Mouse (Mus musculus): Measurements from ENCODE around the gene Lhfpl3.

The Lhfpl3 gene

GRCm38 (mm10) chr5:23153210-23153609 lies 407.4 kb downstream of the Lhfpl3 start:
- DNase-seq (ENCODE audit: low spot score), result no peak

GRCm38 (mm10) chr5:23154439-23154838 lies 408.6 kb downstream of the Lhfpl3 start:
- DNase-seq (ENCODE audit: low spot score), result no peak

GRCm38 (mm10) chr5:23165947-23166350 lies 420.1 kb downstream of the Lhfpl3 start:
- DNase-seq (ENCODE audit: low spot score), result no peak

DNA sequence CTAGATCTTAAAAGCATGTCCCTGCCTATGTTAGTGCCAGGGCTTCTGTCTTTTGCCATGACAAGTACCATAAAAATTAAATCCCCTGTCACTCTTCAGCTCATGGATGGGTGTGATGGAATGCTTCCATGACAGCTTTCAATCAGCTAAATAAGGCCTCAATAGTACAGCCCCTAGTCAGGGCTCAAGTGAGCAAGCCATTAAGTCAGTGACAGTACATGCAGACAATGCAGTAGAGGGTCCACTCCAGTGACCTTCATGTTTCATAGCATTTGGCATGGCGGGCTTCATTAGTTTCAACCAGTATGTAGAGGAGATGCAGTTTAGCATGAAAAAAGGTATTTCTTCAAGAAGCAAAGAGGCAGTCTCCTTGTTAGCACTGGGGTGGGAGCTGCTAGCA lies 420.8 kb downstream of the Lhfpl3 start:
- no peak for DNase-seq (ENCODE audit: low spot score)

- no peak for DNase-seq (ENCODE audit: low spot score)
These were observed 443.8 kb downstream of the Lhfpl3 start for GRCm38 (mm10) chr5:23189633-23190032.

- no peak for DNase-seq (ENCODE audit: low spot score)
These were observed 451.0 kb downstream of the Lhfpl3 start for GRCm38 (mm10) chr5:23196879-23197278.

- DNase-seq (ENCODE audit: low spot score), result no peak
These were observed 467.2 kb downstream of the Lhfpl3 start for GRCm38 (mm10) chr5:23213086-23213485.

DNA sequence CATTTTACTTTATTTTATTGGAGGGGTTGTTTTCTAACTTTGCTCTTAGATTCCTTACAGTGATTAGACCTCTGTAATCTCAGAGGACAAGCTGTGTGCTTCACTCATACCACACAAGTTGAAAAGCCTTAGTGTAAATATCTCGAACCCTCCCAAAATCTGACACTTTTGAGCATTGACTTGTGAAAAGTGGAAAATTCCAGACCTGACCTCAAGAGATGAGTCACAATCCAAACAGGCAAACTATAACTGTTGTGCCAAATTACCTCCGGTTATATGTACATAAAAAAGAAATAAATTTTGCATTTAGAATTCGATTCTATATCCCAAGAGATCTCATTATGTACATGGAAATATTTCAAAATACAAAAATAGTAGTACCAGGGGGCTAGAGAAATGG lies 468.8 kb downstream of the Lhfpl3 start:
- DNase-seq (ENCODE audit: low spot score), result no peak

DNA sequence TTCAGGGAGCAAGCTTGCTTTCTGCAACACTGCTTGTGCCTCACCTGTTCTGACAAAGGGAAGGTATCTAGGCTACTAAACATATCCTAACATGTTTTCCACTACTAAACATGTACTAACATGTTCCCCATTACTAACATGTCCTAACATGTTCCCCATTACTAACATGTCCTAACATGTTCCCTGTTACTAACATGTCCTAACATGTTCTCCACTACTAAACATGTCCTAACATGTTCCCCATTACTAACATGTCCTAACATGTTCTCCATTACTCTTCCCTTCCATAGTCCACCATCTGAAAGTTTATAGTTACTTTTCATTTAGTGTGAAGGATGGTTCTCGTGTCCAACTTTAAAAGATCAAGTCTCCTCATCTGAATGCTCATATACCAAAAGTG lies 473.8 kb downstream of the Lhfpl3 start:
- DNase-seq (ENCODE audit: low spot score), result no peak

DNA sequence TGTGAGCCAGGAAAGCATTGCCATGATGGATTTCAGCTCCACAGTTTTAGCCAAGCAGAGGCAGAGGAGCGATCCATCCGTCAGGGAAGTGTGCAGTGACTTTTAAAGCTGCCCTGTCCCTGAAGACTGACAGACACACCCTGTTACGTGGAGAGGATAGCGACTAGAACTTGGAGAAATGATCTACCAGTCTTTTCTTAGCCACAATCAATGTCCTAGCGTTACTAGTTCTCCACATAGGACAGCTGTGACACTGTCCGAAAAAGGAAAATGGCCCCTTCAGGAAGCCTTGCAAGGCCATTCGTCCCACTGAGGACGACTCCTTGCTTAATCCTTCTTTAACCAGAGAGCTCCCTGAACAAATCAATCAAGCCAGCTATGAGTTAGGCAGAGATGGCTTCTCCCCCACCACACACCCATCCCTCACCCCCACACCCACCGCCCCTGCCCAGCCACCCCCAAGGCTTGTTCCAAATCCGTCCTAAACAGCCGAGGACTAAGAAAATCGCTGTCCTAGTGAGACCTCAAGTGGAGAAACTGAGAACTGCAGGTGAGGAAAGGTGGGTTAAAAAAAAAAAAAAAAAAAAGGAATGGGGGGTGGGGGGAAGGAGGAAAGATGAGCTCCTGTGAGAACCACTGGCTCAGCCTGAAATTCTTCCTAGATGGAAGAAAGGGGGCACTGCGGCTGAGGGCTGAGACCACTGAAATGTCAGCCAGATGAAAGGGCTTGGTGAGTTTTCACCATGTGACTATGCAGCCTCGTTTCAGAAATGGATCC lies 479.1 kb downstream of the Lhfpl3 start:
- DNase-seq (ENCODE audit: low spot score), result no peak

DNA sequence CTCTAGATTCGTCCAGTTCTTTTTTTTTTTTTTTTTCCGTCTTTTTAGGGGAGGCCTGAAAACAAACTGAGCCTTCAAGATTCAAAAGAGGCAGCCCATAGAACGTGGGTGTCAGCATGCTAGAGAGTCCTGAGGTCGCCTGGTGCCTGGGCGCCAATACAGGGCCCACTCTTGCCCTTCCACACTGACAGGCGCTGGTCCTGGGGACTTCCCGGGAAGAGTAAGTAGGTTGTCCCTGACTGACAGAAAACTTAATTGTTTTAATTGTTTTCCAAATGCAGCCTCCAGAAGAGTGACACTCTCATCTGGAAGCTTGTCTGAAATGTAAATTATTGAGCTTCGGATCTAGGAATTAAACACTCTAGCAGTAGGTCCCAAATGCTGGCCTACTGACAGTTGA lies 479.8 kb downstream of the Lhfpl3 start:
- DNase-seq (ENCODE audit: low spot score), result no peak

DNA sequence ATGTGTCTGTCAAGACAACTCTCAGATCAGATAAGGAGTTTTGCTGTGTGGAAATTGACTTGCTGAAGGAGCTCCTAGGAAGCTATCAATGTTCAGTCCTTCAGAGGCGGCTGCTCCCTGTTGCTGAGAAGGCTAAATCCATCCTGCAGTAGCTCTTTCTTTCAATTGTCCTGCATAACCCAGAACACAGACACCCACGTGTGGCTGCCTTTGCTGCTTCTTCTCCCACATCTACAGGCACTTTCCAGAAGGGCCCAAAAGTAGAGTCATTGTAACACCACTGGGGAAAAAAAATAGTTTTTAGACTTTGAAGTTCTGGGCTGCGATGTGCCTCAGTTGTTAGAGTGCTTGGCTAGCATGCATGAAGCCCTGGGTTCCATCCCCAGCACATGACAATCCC lies 480.9 kb downstream of the Lhfpl3 start:
- DNase-seq (ENCODE audit: low spot score), result no peak

- DNase-seq (ENCODE audit: low spot score), result no peak
These were observed 501.1 kb downstream of the Lhfpl3 start for GRCm38 (mm10) chr5:23246974-23247373.

DNA sequence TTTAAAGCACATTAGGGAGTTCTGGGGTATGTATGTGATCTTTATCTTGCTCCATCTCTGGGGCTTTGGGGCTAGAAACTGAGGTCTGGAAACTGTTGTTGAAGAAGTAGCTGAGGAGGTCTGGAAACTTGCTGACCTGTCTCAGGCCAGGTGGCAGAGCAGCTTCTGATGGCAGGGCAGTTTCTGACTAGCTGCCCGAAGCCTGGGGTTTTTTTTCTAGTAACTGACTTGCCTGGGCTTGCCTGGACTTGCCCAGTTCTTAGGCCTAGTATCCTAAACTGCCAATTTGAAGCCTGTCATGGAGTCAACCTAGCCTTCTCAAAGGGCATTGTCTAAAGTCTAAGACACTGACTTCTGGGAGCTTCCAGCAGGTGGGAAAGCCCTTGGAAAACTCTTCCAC lies 501.9 kb downstream of the Lhfpl3 start:
- no peak for DNase-seq (ENCODE audit: low spot score)

DNA sequence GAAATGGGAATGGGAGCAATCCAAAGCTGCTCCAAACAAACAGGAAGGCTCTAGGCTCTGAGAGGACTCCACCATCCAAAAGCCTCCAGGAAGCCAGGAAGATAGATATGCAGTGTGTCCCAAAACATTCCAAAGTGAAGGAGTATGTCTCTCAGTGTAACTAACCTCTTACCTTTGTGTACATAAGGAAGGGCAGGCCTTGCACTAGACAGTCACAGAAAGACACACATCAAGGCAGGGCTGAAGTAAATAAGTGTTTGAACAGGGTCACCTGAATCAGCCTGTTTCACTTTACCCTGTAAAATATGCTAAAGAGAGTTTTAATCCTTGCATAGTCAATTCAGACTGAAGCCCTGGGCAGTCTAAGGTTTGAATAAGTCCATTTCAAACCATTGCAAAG lies 502.4 kb downstream of the Lhfpl3 start:
- no peak for DNase-seq (ENCODE audit: low spot score)

- no peak for DNase-seq (ENCODE audit: low spot score)
These were observed 504.3 kb downstream of the Lhfpl3 start for GRCm38 (mm10) chr5:23249896-23250875.

- DNase-seq (ENCODE audit: low spot score), result peak; percentile 22
These were observed 505.8 kb downstream of the Lhfpl3 start for GRCm38 (mm10) chr5:23251462-23252224.

- DNase-seq (ENCODE audit: low spot score), result no peak
These were observed 510.1 kb downstream of the Lhfpl3 start for GRCm38 (mm10) chr5:23255816-23256418.

- DNase-seq (ENCODE audit: low spot score), result no peak
These were observed 527.5 kb downstream of the Lhfpl3 start for GRCm38 (mm10) chr5:23273309-23273708.

GRCm38 (mm10) chr5:23279364-23279763 lies 533.5 kb downstream of the Lhfpl3 start:
- no peak for DNase-seq (ENCODE audit: low spot score)

- DNase-seq (ENCODE audit: low spot score), result no peak
These were observed 539.0 kb downstream of the Lhfpl3 start for GRCm38 (mm10) chr5:23284884-23285283.

DNA sequence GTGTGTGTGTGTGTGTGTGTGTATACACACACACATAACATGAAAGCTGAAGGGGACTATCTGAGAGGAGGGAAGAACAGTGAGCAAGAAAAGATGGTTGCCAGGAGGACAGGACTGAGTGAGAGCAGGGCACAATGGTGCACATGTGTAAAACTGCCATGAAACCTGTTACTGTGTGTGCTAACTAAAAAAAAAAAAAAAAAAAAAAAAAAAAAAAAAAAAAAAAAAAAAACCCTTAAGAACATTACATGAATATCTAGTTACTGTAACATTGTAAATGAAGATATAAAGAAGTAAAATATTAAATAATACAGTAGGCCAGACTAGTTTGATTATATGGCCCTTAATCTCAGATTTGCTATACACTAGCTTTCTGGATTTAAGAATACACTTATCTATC lies 543.3 kb downstream of the Lhfpl3 start:
- DNase-seq (ENCODE audit: low spot score), result no peak
